Mouse (Mus musculus): ENCODE results near the gene Caly.

DNA sequence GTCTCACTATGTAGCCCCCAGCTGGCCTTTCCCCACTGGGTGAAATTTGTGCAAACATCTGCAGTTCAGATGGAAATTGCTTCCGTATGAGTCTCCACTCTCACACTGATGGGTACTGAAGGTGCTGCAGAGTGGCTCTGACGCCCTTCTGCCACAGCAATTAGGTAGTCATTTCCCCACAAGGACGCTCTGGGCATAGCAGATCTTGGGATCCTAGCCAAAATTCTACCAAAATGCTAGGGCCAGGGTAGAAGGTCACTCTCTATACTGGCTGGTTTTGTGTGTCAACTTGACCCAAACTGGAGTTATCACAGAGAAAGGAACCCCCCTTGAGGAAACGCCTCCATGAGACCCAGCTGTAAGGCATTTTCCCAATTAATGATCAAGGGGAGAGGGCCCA lies 21.7 kb upstream of the Caly start:
- TF ChIP-seq POLR2A (IDR thresholded peaks at IDR 0.05; ENCODE audit: low read depth, low read length): no peak
- TF ChIP-seq CTCF (IDR thresholded peaks at IDR 0.05; ENCODE audit: extremely low read depth, insufficient read length, insufficient replicate concordance, low read depth, low read length): no peak
